Mouse (Mus musculus) embryonic fibroblast, embryonic 13.5 days (primary cell): ENCODE measurements around the gene Emc8.

ENCODE experiments used
- CTCF ChIP-seq: IDR thresholded peaks from 2 replicates; pipeline ENCODE4 v1.5.1; 2011; ENCODE audit warnings: mild to moderate bottlenecking, control low read depth, low read length, moderate library complexity, borderline replicate concordance; ENCODE audit not compliant: insufficient read depth
- POLR2A ChIP-seq: IDR thresholded peaks from 2 replicates; pipeline ENCODE4 v1.6.1; 2011; ENCODE audit warnings: low read depth, mild to moderate bottlenecking, control low read depth, low read length, moderate library complexity

DNA sequence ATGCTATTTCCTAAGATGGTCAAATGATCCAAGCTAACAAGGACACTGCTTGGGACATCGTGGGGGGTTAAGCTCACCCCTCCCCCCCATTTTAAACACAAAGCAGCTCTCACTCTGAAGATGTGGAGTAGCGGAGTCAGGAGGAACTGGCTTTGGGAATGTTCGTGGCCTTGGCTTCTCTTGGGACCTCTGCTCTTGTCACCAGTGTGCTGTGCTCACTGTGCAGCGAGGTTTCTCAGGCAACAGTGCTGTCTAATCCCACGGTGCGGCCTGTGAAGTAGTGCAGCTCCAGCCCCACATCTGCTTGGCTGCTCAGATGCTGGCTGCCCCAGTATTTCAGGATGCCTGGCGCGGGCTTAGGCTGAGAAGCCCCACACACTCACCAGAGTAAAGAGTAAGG, 11.0 kb downstream of the Emc8 start:
- no peak for TF ChIP-seq CTCF
- no peak for TF ChIP-seq POLR2A
